Mouse (Mus musculus) bone marrow macrophage, adult 2 months (primary cell): ENCODE results near the gene Coq10a. TPM values are rescaled to one million over a fixed set of nuclear protein-coding genes. Genes with fewer than 3 reads are reported as not detected.

ENCODE experiments used
- H3K27ac ChIP-seq: 2 replicates; pipeline ENCODE4 v1.5.1; 2012; ENCODE audit warnings: low read depth, low read length; ENCODE audit not compliant: insufficient read depth
- H3K4me1 ChIP-seq: 2 replicates; pipeline ENCODE4 v1.6.1; 2012; ENCODE audit warnings: low read length; ENCODE audit not compliant: control insufficient read depth, insufficient read depth
- H3K4me3 ChIP-seq: 2 replicates; pipeline ENCODE4 v1.5.1; 2012; ENCODE audit warnings: mild to moderate bottlenecking, low read length, moderate library complexity; ENCODE audit not compliant: insufficient read depth
- CTCF ChIP-seq: IDR thresholded peaks from 2 replicates; pipeline ENCODE4 v1.5.1; 2012; ENCODE audit warnings: low read depth, mild to moderate bottlenecking, low read length, moderate library complexity
- POLR2A ChIP-seq: IDR thresholded peaks from 2 replicates; pipeline ENCODE4 v1.6.1; 2012; ENCODE audit warnings: mild to moderate bottlenecking, low read depth, low read length, borderline replicate concordance
- polyA plus RNA-seq: library from polyadenylated mRNA; stranded (reverse); fragments of >200 nt; gene quantifications from 2 replicates; pipeline ENCODE4 v1.2.4, GENCODE M21; 2012; ENCODE audit not compliant: missing spikeins, insufficient read depth, insufficient read length

The Coq10a gene
- polyA plus RNA-seq, 1 experiment, result 40.6 TPM

GRCm38 (mm10) chr10:128390366-128390765 lies 21.6 kb upstream of the Coq10a start:
- Histone ChIP-seq H3K4me1 (peaks cover 8% of the 10 kb centered on the region), H3K4me3 (no peak overlapping the region), H3K27ac (no peak overlapping the region)
- no peak for TF ChIP-seq CTCF
- no peak for TF ChIP-seq POLR2A

- no peak overlapping the region for H3K4me3 ChIP-seq
- H3K4me1 ChIP-seq, result peaks cover 8% of the 10 kb centered on the region
- H3K27ac ChIP-seq, result no peak overlapping the region
- no peak for TF ChIP-seq CTCF
- no peak for TF ChIP-seq POLR2A
Observed at GRCm38 (mm10) chr10:128389570-128389969, 20.8 kb upstream of the Coq10a start.

- Histone ChIP-seq H3K27ac (no peak overlapping the region), H3K4me3 (no peak overlapping the region), H3K4me1 (peaks cover 8% of the 10 kb centered on the region)
- TF ChIP-seq POLR2A (no peak), CTCF (no peak)
Observed at GRCm38 (mm10) chr10:128388941-128389340, 20.1 kb upstream of the Coq10a start.

GRCm38 (mm10) chr10:128385902-128386301 lies 17.1 kb upstream of the Coq10a start:
- TF ChIP-seq CTCF, result no peak
- no peak for TF ChIP-seq POLR2A
- H3K4me1 ChIP-seq, result peaks cover 8% of the 10 kb centered on the region
- H3K27ac ChIP-seq, result no peak overlapping the region
- H3K4me3 ChIP-seq, result no peak overlapping the region

GRCm38 (mm10) chr10:128382482-128382881 lies 13.7 kb upstream of the Coq10a start:
- no peak for TF ChIP-seq POLR2A
- Histone ChIP-seq H3K4me1 (peaks cover 13% of the 10 kb centered on the region), H3K4me3 (no peak overlapping the region), H3K27ac (no peak overlapping the region)

- no peak for TF ChIP-seq CTCF
- TF ChIP-seq POLR2A, result no peak
- Histone ChIP-seq H3K4me3 (no peak overlapping the region), H3K4me1 (peaks cover 21% of the 10 kb centered on the region), H3K27ac (no peak overlapping the region)
Observed at GRCm38 (mm10) chr10:128380565-128380964, 11.8 kb upstream of the Coq10a start.

- Histone ChIP-seq H3K27ac (no peak overlapping the region), H3K4me3 (no peak overlapping the region), H3K4me1 (peaks cover 22% of the 10 kb centered on the region)
- TF ChIP-seq POLR2A (no peak), CTCF (no peak)
Observed at GRCm38 (mm10) chr10:128379260-128379659, 10.5 kb upstream of the Coq10a start.

GRCm38 (mm10) chr10:128378462-128378861 lies 9.7 kb upstream of the Coq10a start:
- Histone ChIP-seq H3K4me1 (peaks cover 28% of the 10 kb centered on the region), H3K27ac (no peak overlapping the region), H3K4me3 (peak overlapping the region; percentile 91)
- TF ChIP-seq POLR2A, result no peak
- no peak for TF ChIP-seq CTCF

- Histone ChIP-seq H3K27ac (peak overlapping the region; percentile 70; the same call in 1 of the 2 replicates), H3K4me3 (peak overlapping the region; percentile 91), H3K4me1 (peaks cover 29% of the 10 kb centered on the region)
- TF ChIP-seq CTCF (no peak), POLR2A (no peak)
Observed at GRCm38 (mm10) chr10:128377940-128378448, 9.2 kb upstream of the Coq10a start.

GRCm38 (mm10) chr10:128377222-128377939 lies 8.6 kb upstream of the Coq10a start:
- Histone ChIP-seq H3K27ac (peak overlapping the region; percentile 70), H3K4me3 (peak overlapping the region; percentile 91), H3K4me1 (peaks cover 33% of the 10 kb centered on the region)
- no peak for TF ChIP-seq POLR2A
- no peak for TF ChIP-seq CTCF
